Mouse (Mus musculus) brain, embryonic 14.5 days (tissue): ENCODE results near the gene Nrxn1. TPM values are rescaled to one million over a fixed set of nuclear protein-coding genes. Genes with fewer than 3 reads are reported as not detected.

ENCODE experiments used
- DNase-seq: peaks from one replicate; pipeline ENCODE4 v3.0.0-alpha.2; 2011; ENCODE audit warnings: low read depth
- CTCF ChIP-seq: fragments of 200-500 bp; IDR thresholded peaks from 2 replicates; pipeline ENCODE4 v1.5.1; 2012; ENCODE audit warnings: inconsistent platforms, mild to moderate bottlenecking, moderate library complexity, borderline replicate concordance; ENCODE audit not compliant: insufficient read depth, insufficient read length; ENCODE audit errors: extremely low read depth
- POLR2A ChIP-seq: fragments of 200-500 bp; IDR thresholded peaks from 2 replicates; pipeline ENCODE4 v1.6.1; 2012; ENCODE audit warnings: mild to moderate bottlenecking, inconsistent platforms, borderline replicate concordance; ENCODE audit not compliant: poor library complexity, insufficient read depth, insufficient read length, severe bottlenecking; ENCODE audit errors: extremely low read depth
- polyA plus RNA-seq: library from polyadenylated mRNA; depleted of rRNA; stranded (reverse); fragments of >200 nt; gene quantifications from 2 replicates; pipeline ENCODE4 v1.2.3, GENCODE M21; 2012

Nrxn1 gene
- polyA plus RNA-seq, 1 experiment = 123 TPM

DNA sequence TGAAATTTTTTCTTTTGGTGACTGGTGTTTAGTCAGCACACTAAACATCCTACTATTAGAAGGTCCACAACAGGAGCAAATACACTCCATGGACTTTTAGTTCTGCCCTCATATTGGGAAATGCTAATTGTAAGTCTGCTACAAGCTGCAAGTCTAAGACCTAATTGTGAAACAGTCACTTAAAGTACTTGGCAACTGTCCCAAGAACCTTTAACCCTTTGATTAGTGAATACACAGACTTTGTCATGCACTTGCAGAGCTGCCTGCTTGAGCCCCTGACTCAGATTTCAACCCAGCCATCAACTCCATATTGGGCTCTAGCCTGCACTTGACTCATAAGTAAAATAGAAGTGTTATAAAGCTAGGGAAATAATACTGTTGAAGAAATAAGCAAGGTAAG, 13.8 kb downstream of the Nrxn1 start:
- peak; percentile 75 for DNase-seq
- TF ChIP-seq POLR2A (no peak), CTCF (no peak)

- DNase-seq = no peak
- TF ChIP-seq CTCF (no peak), POLR2A (no peak)
Measured at GRCm38 (mm10) chr17:91074780-91075179, 18.1 kb downstream of the Nrxn1 start.

- peak; percentile 35 for DNase-seq
- no peak for TF ChIP-seq POLR2A
Measured at GRCm38 (mm10) chr17:91033466-91033865, 59.4 kb downstream of the Nrxn1 start.

DNA sequence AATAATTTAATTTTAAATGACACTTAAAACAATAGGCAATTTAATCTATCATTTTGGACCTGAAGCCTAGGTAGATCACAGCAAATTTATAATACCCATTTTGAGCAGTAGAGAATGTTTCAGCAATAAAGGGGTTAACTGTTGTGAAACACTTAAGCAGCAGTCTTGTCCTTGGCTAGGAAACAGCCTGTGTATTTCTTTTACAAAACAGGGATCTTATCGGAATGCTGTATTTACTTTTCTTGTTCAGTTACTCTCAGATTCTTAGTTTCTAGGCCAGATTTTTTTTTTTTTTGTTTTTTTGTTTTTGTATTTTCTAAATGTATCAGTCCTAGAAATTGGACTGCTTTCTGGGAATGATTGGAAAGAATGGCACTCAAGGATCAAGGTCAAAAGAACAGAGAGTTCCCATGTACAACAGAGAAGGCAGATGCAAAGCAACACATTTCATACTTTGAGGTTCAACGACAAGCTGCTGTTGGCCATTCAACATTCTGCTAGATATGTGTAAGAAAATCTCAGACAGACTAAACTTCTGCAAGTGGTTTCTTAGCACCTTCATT, 67.7 kb downstream of the Nrxn1 start:
- DNase-seq = peak; percentile 6
- TF ChIP-seq POLR2A (no peak), CTCF (no peak)

DNA sequence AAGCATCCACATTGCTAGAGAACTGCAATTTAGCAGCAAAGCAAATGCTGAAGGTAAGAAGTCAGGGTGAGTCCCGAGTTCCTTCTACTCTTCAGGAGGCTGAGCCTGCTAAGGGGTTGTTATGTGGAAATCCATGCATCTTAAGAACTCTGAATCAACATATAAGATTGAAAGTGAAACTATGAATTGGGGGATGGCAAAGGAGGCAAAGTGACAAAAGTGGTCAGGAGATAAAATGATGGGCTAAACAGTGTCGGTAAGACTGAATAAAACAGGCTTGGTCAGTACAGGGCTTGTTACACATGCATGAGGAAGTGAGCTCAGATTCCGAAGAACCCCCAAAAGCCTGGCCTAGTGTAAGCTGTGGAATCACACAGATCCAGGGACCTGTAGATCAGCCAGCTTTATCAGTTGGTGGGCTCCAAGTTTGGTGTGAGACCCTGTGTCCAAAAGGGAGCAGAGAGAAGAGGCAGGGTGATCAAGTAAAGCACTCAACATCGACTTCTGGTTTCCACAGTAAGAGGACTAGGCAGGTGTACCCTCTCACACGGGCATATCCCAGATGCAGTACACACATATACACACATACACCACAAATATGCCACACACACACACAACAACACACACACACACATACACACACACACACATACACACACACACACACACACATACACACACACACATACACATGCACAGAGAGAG, 85.3 kb downstream of the Nrxn1 start:
- no peak for DNase-seq
- TF ChIP-seq POLR2A = no peak
- no peak for TF ChIP-seq CTCF

DNA sequence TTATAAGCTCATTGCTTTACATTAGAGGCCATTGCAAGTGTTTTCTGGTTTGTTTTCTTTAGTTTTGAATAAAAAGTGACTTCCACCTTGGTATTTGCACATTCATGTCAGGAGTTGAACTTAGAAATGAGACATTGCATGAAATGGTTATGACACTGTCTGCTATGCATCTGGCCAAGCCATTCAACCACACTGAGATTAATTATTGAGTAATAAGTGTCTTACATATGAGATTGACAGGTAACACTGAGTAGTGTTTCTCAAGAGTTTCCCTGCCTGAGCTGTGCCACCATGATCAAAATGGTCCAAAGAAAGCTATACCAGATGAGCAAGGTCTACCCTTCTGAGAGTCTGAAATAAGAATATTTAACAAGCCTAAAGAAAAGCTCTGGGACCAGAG, 92.5 kb downstream of the Nrxn1 start:
- no peak for DNase-seq
- no peak for TF ChIP-seq CTCF
- no peak for TF ChIP-seq POLR2A

DNA sequence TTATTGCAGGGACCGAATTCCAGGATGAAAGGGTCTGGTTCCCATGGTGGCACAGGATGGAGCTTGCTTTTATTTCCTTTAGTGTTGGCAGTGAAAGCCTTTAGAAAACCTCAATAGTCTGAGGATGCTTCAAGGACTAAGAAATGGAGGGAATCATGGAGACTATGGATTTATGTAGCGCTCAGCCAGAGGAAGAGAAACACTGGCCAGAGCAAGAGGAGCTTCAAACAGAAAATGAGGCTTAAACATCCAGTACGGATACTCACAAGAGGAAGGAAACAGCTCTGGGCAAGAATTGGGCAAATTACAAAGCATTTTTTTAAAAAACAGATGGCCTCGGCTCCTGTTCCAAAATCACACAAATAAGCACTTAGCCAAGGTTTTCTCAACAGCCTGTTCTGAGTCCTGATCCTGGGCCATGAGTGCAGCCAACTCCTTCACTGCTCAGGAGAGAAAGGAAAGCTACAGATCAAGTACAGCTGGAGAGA, 93.2 kb downstream of the Nrxn1 start:
- DNase-seq = peak; percentile 35
- TF ChIP-seq CTCF (no peak), POLR2A (no peak)

DNA sequence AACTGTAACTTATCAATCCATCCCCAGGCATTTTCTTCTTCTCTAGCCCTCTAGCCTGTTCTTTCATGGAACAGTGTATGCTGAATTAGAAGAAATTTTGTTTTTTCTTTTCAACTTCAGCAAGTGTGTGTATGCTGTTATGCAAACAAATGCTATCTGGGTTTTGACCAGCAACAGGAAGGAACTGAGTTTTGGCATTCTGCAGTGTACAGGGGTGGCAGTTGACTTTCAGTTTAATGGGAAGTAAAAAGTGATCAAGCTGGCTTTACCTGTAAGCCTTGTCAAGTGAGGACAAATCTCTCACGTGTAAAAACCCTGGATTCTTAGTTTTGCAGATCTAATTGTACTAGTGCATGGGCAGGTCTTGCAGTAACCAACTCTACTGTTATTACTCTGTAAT, 95.2 kb downstream of the Nrxn1 start:
- no peak for DNase-seq
- TF ChIP-seq CTCF (no peak), POLR2A (no peak)

- TF ChIP-seq POLR2A (no peak), CTCF (no peak)
- peak; percentile 70 for DNase-seq
Measured at GRCm38 (mm10) chr17:90995436-90995835, 97.4 kb downstream of the Nrxn1 start.

GRCm38 (mm10) chr17:90994247-90994646, 98.6 kb downstream of the Nrxn1 start:
- peak; percentile 12 for DNase-seq
- no peak for TF ChIP-seq POLR2A
- no peak for TF ChIP-seq CTCF

DNA sequence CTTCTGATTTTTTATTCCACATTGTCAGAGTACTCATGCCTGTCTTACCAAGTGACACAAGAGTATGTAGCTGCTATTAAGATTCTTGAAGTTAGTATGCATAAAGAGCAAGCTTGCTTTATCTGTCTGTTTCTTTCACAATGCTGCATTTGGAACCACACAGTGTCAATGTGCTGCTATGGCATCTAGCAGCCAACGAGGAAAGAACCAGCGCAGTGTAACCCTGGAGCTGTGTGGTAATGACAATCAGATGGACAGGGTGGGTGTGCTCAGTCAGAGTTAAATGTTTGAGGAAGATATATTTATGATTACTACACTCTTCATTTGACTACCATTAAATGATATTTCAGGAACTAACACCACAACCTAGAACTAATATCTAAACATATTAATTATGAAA, 102.1 kb downstream of the Nrxn1 start:
- TF ChIP-seq CTCF = no peak
- no peak for TF ChIP-seq POLR2A
- DNase-seq = no peak

DNA sequence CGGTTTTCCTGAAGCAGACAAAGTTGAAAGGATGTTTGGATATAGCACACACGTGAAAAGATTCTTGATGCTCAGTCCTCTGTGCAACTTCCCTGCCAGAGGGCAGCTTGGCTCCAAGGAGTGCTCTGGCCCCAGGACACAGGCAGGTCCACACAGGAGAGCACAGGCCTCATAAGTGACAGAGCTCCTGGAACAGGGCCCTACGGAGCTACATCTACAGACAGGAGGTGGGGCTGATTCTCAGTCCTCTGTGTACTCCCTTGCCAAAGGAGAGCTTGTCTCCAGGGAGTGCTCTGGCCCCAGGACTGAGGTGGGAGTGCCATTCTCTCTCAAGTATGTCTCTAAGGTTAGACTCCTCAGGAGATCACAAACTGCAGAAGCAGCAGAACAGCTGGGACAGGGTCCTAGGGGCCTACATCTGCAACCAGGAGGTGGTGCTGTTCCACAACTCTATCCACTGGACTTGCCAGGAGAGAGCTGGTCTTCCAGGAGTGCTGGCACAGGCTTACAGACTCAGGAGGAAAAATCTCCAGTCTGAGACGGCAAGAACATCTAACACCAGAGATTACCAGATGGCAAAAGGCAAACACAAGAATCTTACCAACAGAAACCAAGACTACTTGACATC, 129.9 kb downstream of the Nrxn1 start:
- no peak for TF ChIP-seq POLR2A
- TF ChIP-seq CTCF = peak; percentile 38; the same call in 1 of the 2 replicates
- DNase-seq = peak; percentile 50

DNA sequence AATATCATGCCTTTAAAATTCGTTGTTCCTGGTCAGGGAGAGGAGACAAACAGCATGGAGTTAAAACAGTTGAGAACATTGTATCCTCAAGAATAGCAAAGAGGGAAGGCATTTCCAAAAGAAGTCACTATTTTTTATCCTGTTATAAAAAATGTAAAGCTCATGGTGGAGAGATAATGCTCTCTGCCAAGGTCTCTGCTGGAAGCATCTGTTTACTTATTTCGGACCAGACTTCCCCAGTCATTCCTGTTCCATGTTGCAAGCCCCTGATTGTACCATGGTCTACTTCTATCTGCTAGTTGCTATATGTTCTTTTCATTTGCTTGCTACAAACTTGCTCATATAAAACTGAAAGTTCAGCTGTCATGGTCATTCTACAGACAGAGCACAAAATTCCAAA, 137.7 kb downstream of the Nrxn1 start:
- DNase-seq = no peak
- TF ChIP-seq CTCF = no peak
- TF ChIP-seq POLR2A = no peak

- TF ChIP-seq POLR2A = no peak
- no peak for DNase-seq
Measured at GRCm38 (mm10) chr17:90934929-90935328, 157.9 kb downstream of the Nrxn1 start.

DNA sequence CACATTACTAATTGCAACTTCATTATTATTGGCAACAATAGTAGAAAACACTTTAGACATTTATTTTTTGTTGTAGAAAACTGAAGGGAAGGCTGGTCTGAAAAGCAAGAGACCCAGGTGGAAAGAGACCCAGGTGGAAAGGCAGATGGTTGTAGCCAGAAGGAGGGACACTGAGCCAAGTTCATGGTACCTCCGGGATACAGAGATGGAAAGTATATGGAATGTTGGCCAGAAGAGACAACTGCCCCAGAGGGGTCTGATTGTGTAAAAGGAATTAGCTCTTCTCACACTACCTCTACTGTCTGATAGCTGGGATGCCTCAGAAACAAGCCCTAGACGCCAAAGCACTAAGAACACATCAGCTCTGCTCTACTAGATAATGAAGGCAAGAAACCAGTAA, 179.6 kb downstream of the Nrxn1 start:
- DNase-seq = peak; percentile 18
- TF ChIP-seq POLR2A (no peak), CTCF (no peak)

- TF ChIP-seq POLR2A = no peak
- TF ChIP-seq CTCF = no peak
- DNase-seq = no peak
Measured at GRCm38 (mm10) chr17:90912746-90913145, 180.1 kb downstream of the Nrxn1 start.
